Mouse (Mus musculus) MEL (cell line): Measurements from ENCODE around the gene Poln. TPM values are rescaled to one million over a fixed set of nuclear protein-coding genes. Genes with fewer than 3 reads are reported as not detected.

Experiments
- DNase-seq: peaks from one replicate; pipeline ENCODE4 v3.0.0; 2011; ENCODE audit warnings: low read depth, low spot score
- H3K27ac ChIP-seq: 2 replicates; pipeline ENCODE4 v1.5.1; 2012; ENCODE audit warnings: low read depth, mild to moderate bottlenecking, control low read depth, low read length, moderate library complexity; ENCODE audit not compliant: control insufficient read depth
- H3K27me3 ChIP-seq, 2 experiments: fragments of 150-350 bp in 1 of 2; sonication (generic) in 1 of 2; 2 replicates each; pipeline ENCODE4 v1.6.1; 2012; ENCODE audit warnings: low read length in 2 of 2, mild to moderate bottlenecking in 2 of 2, improper control_type of control experiment in 1 of 2, moderate library complexity in 1 of 2; ENCODE audit not compliant: insufficient read depth in 2 of 2, control insufficient read depth in 1 of 2
- H3K36me3 ChIP-seq, 2 experiments: 2 replicates each; pipeline ENCODE4 v1.6.1; 2012 to 2014; ENCODE audit warnings: low read length in 2 of 2, improper control_type of control experiment in 1 of 2, inconsistent platforms in 1 of 2, mild to moderate bottlenecking in 1 of 2; ENCODE audit not compliant: insufficient read depth in 2 of 2, control insufficient read depth in 1 of 2
- H3K4me1 ChIP-seq, 2 experiments: fragments of 150-350 bp in 1 of 2; sonication (generic) in 1 of 2; 2 replicates each; pipeline ENCODE4 v1.6.1; 2012; ENCODE audit warnings: low read length in 2 of 2, improper control_type of control experiment in 1 of 2, mild to moderate bottlenecking in 1 of 2; ENCODE audit not compliant: insufficient read depth in 2 of 2, control insufficient read depth in 1 of 2
- H3K4me3 ChIP-seq, 2 experiments: fragments of 150-350 bp in 1 of 2; sonication (generic) in 1 of 2; 2 replicates each; pipeline ENCODE4 v1.5.1; 2012; ENCODE audit warnings: low read depth in 2 of 2, low read length in 2 of 2, mild to moderate bottlenecking in 2 of 2, moderate library complexity in 2 of 2, control low read depth in 1 of 2, improper control_type of control experiment in 1 of 2; ENCODE audit not compliant: control insufficient read depth in 1 of 2, insufficient read depth in 1 of 2
- H3K79me2 ChIP-seq: 2 replicates; pipeline ENCODE4 v1.6.1; 2012; ENCODE audit warnings: mild to moderate bottlenecking, low read length, moderate library complexity; ENCODE audit not compliant: control insufficient read depth, poor library complexity, insufficient read depth
- H3K9ac ChIP-seq: 2 replicates; pipeline ENCODE4 v1.6.1; 2012; ENCODE audit warnings: low read depth, mild to moderate bottlenecking, control low read depth, low read length, moderate library complexity; ENCODE audit not compliant: control insufficient read depth, poor library complexity, severe bottlenecking
- H3K9me3 ChIP-seq: fragments of 150-350 bp; sonication (generic); replicated peaks from 2 replicates; pipeline ENCODE4 v1.6.1; 2012; ENCODE audit warnings: mild to moderate bottlenecking, low read length, improper control_type of control experiment, moderate library complexity; ENCODE audit not compliant: insufficient read depth
- BHLHE40 ChIP-seq: IDR thresholded peaks from 2 replicates; pipeline ENCODE4 v1.6.1; 2012; ENCODE audit warnings: low read depth, mild to moderate bottlenecking, inconsistent platforms, low read length, improper control_type of control experiment, borderline replicate concordance
- CTCF ChIP-seq, 3 experiments: IDR thresholded peaks in 2 of 3; conservative IDR thresholded peaks in 1 of 3; 2 replicates each; pipeline ENCODE4 v1.5.1; 2011 to 2012; ENCODE audit warnings: low read length in 3 of 3, low read depth in 2 of 3, mild to moderate bottlenecking in 2 of 3, improper control_type of control experiment in 1 of 3, inconsistent platforms in 1 of 3, mixed read lengths in 1 of 3, moderate library complexity in 1 of 3; ENCODE audit not compliant: control insufficient read depth in 1 of 3, insufficient read depth in 1 of 3, poor library complexity in 1 of 3, severe bottlenecking in 1 of 3
- EP300 ChIP-seq, 2 experiments: IDR thresholded peaks; 2 replicates each; pipeline ENCODE4 v1.6.1; 2011; ENCODE audit warnings: improper control_type of control experiment in 2 of 2, low read length in 2 of 2, low read depth in 1 of 2, mild to moderate bottlenecking in 1 of 2
- GATA1 ChIP-seq: IDR thresholded peaks from 2 replicates; pipeline ENCODE4 v1.6.1; 2011; ENCODE audit warnings: low read depth, low read length, improper control_type of control experiment
- HCFC1 ChIP-seq: IDR thresholded peaks from 2 replicates; pipeline ENCODE4 v1.6.1; 2012; ENCODE audit warnings: low read depth, mild to moderate bottlenecking, inconsistent platforms, low read length, improper control_type of control experiment, moderate library complexity
- MAX ChIP-seq: IDR thresholded peaks from 2 replicates; pipeline ENCODE4 v1.6.1; 2011; ENCODE audit warnings: low read length, improper control_type of control experiment
- MXI1 ChIP-seq: IDR thresholded peaks from 2 replicates; pipeline ENCODE4 v1.6.1; 2011; ENCODE audit warnings: mild to moderate bottlenecking, low read depth, low read length, improper control_type of control experiment
- MYC ChIP-seq: IDR thresholded peaks from 2 replicates; pipeline ENCODE4 v1.6.1; 2011; ENCODE audit warnings: low read depth, mild to moderate bottlenecking, low read length, improper control_type of control experiment, moderate library complexity
- NELFE ChIP-seq: IDR thresholded peaks from 2 replicates; pipeline ENCODE4 v1.6.1; 2011; ENCODE audit warnings: low read depth, low read length, improper control_type of control experiment
- POLR2AphosphoS2 ChIP-seq: IDR thresholded peaks from 2 replicates; pipeline ENCODE4 v1.6.1; 2011; ENCODE audit warnings: low read length, improper control_type of control experiment
- POLR2AphosphoS5 ChIP-seq: IDR thresholded peaks from 2 replicates; pipeline ENCODE4 v1.6.1; 2012; ENCODE audit warnings: low read depth, borderline replicate concordance, mild to moderate bottlenecking, inconsistent platforms, low read length, moderate library complexity, mixed read lengths
- RAD21 ChIP-seq: IDR thresholded peaks from 2 replicates; pipeline ENCODE4 v1.6.1; 2011; ENCODE audit warnings: mild to moderate bottlenecking, low read depth, low read length, improper control_type of control experiment
- SMC3 ChIP-seq: IDR thresholded peaks from 2 replicates; pipeline ENCODE4 v1.6.1; 2011; ENCODE audit warnings: low read depth, low read length, improper control_type of control experiment
- TAL1 ChIP-seq: IDR thresholded peaks from 2 replicates; pipeline ENCODE4 v1.6.1; 2012; ENCODE audit warnings: mild to moderate bottlenecking, inconsistent platforms, low read length, moderate library complexity, mixed read lengths
- ZC3H11A ChIP-seq: IDR thresholded peaks from 2 replicates; pipeline ENCODE4 v1.6.1; 2012; ENCODE audit warnings: low read depth, mild to moderate bottlenecking, inconsistent platforms, low read length, improper control_type of control experiment
- ZKSCAN1 ChIP-seq: IDR thresholded peaks from 2 replicates; pipeline ENCODE4 v1.6.1; 2012; ENCODE audit warnings: low read depth, mild to moderate bottlenecking, inconsistent platforms, low read length, improper control_type of control experiment, moderate library complexity
- ZNF384 ChIP-seq: IDR thresholded peaks from 2 replicates; pipeline ENCODE4 v1.6.1; 2012; ENCODE audit warnings: low read depth, mild to moderate bottlenecking, inconsistent platforms, low read length, improper control_type of control experiment
- polyA plus RNA-seq, 2 experiments: library from polyadenylated mRNA; stranded (reverse) in 1 of 2; unstranded in 1 of 2; fragments of >175 nt in 1 of 2; fragments of >200 nt in 1 of 2; gene quantifications; 2 replicates each; pipeline versions ENCODE4 v1.2.1 to v1.2.4; 2012; ENCODE audit warnings: low replicate concordance in 2 of 2, low read depth in 1 of 2; ENCODE audit not compliant: insufficient read length in 2 of 2, insufficient read depth in 1 of 2, missing spikeins in 1 of 2
- total RNA-seq: library from RNA; depleted of rRNA; stranded (reverse); fragments of 300-350 nt; gene quantifications from 2 replicates; pipeline ENCODE4 v1.2.3, GENCODE M21; 2012

The Poln gene
- total and polyA plus RNA-seq, 3 experiments: 0.50 to 1.0 TPM; not detected in 1

DNA sequence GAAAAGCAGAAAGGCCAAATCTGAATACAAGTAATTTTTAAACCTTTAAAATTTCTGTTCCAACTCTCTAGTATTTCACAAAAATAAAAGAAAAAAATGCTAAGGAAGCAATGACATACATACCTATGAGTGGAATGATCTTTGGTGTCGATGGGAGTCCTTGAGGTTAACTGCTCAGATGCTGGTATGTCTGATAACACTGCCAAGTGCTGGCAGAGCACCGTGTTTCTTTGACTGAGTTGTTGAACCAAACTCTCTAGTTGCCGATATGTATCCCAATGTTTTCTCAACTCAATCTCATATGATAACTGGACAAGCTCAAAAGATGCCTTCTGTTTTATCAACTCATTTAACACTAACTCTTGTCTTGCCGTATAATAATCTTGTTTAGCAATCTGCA lies 3.5 kb downstream of the Poln start (continued):
- TF ChIP-seq POLR2AphosphoS5: no peak

GRCm38 (mm10) chr5:34148476-34148875 lies 20.8 kb downstream of the Poln start:
- Histone ChIP-seq H3K27ac (no peak overlapping the region), H3K79me2 (no peaks in the 10 kb centered on the region), H3K9me3 (no peaks in the 10 kb centered on the region), H3K27me3 (no peaks in the 10 kb centered on the region), H3K4me1 (peaks cover 7 to 11% of the 10 kb centered on the region in 2 experiments), H3K4me3 (no peak overlapping the region), H3K9ac (no peak overlapping the region), H3K36me3 (peaks cover 5 to 8% of the 10 kb centered on the region in 2 experiments; a peak in 3 of 4 replicates)
- peak; percentile 62 for DNase-seq
- TF ChIP-seq MXI1: no peak
- TF ChIP-seq GATA1: peak; percentile 57
- peak; percentile 27; the same call in 1 of the 2 replicates for TF ChIP-seq TAL1
- peak in 1 of 2 experiments; percentile 46; a peak in 1 of 4 replicates for TF ChIP-seq EP300 (IDR thresholded peaks at IDR 0.05; ENCODE audit: low read depth in 1 of 2, low read length in 2 of 2)

DNA sequence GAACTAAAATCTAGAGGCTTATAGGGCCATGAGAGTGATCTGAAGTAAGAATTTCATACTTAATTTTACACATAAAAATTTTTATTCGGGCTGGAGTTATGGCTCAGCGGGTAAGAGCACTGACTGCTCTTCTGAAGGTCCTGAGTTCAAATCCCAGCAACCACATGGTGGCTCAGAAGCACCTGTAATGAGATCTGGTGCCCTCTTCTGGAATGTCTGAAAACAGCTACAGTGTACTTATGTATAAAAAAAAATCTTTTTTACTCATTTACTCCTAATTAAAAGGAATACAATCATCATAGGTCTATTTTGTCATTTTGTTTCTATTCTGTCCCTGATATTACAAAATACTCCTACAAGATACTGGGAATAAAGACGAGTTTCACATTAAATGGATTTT lies 21.7 kb downstream of the Poln start:
- Histone ChIP-seq H3K36me3 (peaks cover 0 to 8% of the 10 kb centered on the region in 2 experiments; a peak in 2 of 4 replicates), H3K79me2 (no peaks in the 10 kb centered on the region), H3K4me3 (no peak overlapping the region), H3K4me1 (peaks cover 7 to 11% of the 10 kb centered on the region in 2 experiments), H3K9ac (no peak overlapping the region), H3K27ac (no peak overlapping the region), H3K27me3 (no peaks in the 10 kb centered on the region), H3K9me3 (no peaks in the 10 kb centered on the region)
- TF ChIP-seq HCFC1 (no peak), EP300 (IDR thresholded peaks at IDR 0.05; ENCODE audit: low read depth in 1 of 2, low read length in 2 of 2) (no peak), SMC3 (peak; percentile 29; the same call in 1 of the 2 replicates), POLR2AphosphoS2 (no peak), ZKSCAN1 (no peak), POLR2AphosphoS5 (no peak), ZNF384 (peak; percentile 67), ZC3H11A (no peak), BHLHE40 (no peak), RAD21 (peak; percentile 25), NELFE (no peak), CTCF (IDR thresholded peaks at IDR 0.05 in 2 of 3, conservative IDR thresholded peaks at IDR 0.05 in 1 of 3; ENCODE audit: control insufficient read depth in 1 of 3, insufficient read depth in 1 of 3, low read depth in 2 of 3, low read length in 3 of 3, poor library complexity in 1 of 3, severe bottlenecking in 1 of 3) (peak in 2 of 3 experiments; percentile 17 to 44; a peak in 3 of 6 replicates), MYC (0 out of 2 replicates have a peak, but pooled peaks have one; percentile 55), MAX (no peak)
- DNase-seq: peak; percentile 37
